39 mouse cellular contexts compared by ENCODE assay signal in the genomic region with DNA sequence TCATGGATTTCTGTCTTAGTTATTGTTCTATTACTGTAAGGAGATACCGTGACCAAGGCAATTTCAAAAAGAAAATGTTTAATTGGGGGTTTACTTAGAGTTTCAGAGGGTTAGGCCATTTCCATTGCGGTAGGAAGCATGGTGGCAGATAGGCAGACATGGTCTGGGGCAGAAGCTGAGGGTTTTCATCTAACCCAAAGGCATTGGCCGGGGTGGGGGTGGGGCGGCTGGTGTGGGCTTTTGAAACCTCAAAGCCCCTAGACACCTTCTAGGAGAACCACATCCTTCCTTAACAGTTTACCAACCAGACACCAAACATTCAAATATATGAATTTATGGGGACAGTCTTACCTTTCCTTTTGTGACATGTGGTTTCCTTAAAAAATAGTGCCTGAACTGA. TPM values are rescaled to one million over a fixed set of nuclear protein-coding genes. Genes with fewer than 3 reads are reported as not detected.
"Had no signal": no experiment of that assay in that cellular context is flagged by ENCODE, and none has a peak within 500 bp of the region (broad histone marks: within the 10 kb centered on the region; RNA-seq: fewer than 3 reads in every experiment).

No protein-coding gene starts in this region.

- H3K9ac ChIP-seq: heart, embryonic 13.5 days; heart, embryonic 15.5 days; hindbrain, embryonic 12.5 days; hindbrain, embryonic 15.5 days; limb, embryonic 12.5 days; liver, embryonic 13.5 days; liver, embryonic 15.5 days; liver, postnatal 0 days had no signal

- H3K27me3 ChIP-seq: heart, embryonic 13.5 days; heart, embryonic 15.5 days; hindbrain, embryonic 12.5 days; hindbrain, embryonic 15.5 days; limb, embryonic 12.5 days; liver, embryonic 13.5 days; liver, embryonic 15.5 days had no signal

- ATAC-seq: hindbrain, postnatal 0 days; intestine, embryonic 16.5 days; liver, postnatal 0 days had no signal

- H3K4me2 ChIP-seq: heart, embryonic 11.5 days; heart, embryonic 13.5 days; heart, embryonic 15.5 days; hindbrain, embryonic 12.5 days; hindbrain, embryonic 15.5 days; limb, embryonic 12.5 days; liver, embryonic 11.5 days; liver, embryonic 13.5 days; liver, embryonic 15.5 days had no signal

- H3K4me3 ChIP-seq: heart, embryonic 13.5 days; heart, embryonic 15.5 days; hindbrain, embryonic 10.5 days; hindbrain, embryonic 12.5 days; hindbrain, embryonic 15.5 days; layer of hippocampus, adult 2 months; limb, embryonic 10.5 days; limb, embryonic 12.5 days; liver, embryonic 13.5 days; liver, embryonic 15.5 days had no signal

- H3K4me1 ChIP-seq: heart, embryonic 13.5 days; heart, embryonic 15.5 days; hindbrain, embryonic 10.5 days; hindbrain, embryonic 12.5 days; hindbrain, embryonic 15.5 days; limb, embryonic 10.5 days; limb, embryonic 12.5 days; liver, embryonic 13.5 days; liver, embryonic 15.5 days had no signal

- H3K27ac ChIP-seq: heart, embryonic 13.5 days; heart, embryonic 15.5 days; hindbrain, embryonic 10.5 days; hindbrain, embryonic 12.5 days; hindbrain, embryonic 15.5 days; hindbrain, postnatal 0 days; layer of hippocampus, adult 2 months; limb, embryonic 10.5 days; limb, embryonic 12.5 days; liver, embryonic 13.5 days; liver, embryonic 15.5 days had no signal

- DNase-seq: gastrocnemius, postnatal 14 days; gastrocnemius, postnatal 36 days; heart, postnatal 14 days; heart, postnatal 36 days; kidney, adult 11 months; kidney, adult 2 months; kidney, adult 9 months; kidney, postnatal 10 days; kidney, postnatal 25 days; kidney, postnatal 4 days; layer of hippocampus, adult 9-11 months; layer of hippocampus, postnatal 36 days; liver; liver, embryonic 13.5 days; liver, postnatal 0 days had no signal

- H3K9me3 ChIP-seq: heart, embryonic 13.5 days; heart, embryonic 15.5 days; hindbrain, embryonic 10.5 days; hindbrain, embryonic 12.5 days; hindbrain, embryonic 15.5 days; limb, embryonic 10.5 days; limb, embryonic 12.5 days; liver, embryonic 13.5 days; liver, embryonic 15.5 days had no signal

RNA-seq across cellular contexts. Expression of gene Gm20695, which starts 25.2 kb away (rescaled TPM):
- total RNA-seq: gastrocnemius, adult 18-20 months; gastrocnemius, postnatal 36 days; heart, postnatal 14 days; left cerebral cortex, adult 18-20 months had no signal
- polyA plus RNA-seq: kidney, adult 2 months had no signal

RNA-seq across cellular contexts. Expression of gene Olfr15, which starts 28.6 kb away (rescaled TPM):
- total RNA-seq: gastrocnemius, adult 18-20 months; gastrocnemius, adult 8-10 months; gastrocnemius, postnatal 14 days; gastrocnemius, postnatal 36 days; heart, postnatal 14 days; heart, postnatal 36 days; hindbrain, postnatal 0 days; layer of hippocampus, adult 2 months; layer of hippocampus, postnatal 14 days; layer of hippocampus, postnatal 36 days; left cerebral cortex, adult 18-20 months; left cerebral cortex, postnatal 14 days; left cerebral cortex, postnatal 36 days had no signal
- polyA plus RNA-seq: gonadal fat pad, adult 2 months; heart, embryonic 11.5 days; heart, embryonic 13.5 days; heart, embryonic 15.5 days; heart, postnatal 0 days; hindbrain, embryonic 10.5 days; hindbrain, embryonic 12.5 days; hindbrain, embryonic 15.5 days; hindbrain, postnatal 0 days; intestine, embryonic 14.5 days; intestine, embryonic 16.5 days; kidney, adult 2 months; kidney, embryonic 16.5 days; limb, embryonic 10.5 days; limb, embryonic 12.5 days; limb, embryonic 14.5 days; liver, embryonic 11.5 days; liver, embryonic 13.5 days; liver, embryonic 15.5 days; liver, postnatal 0 days had no signal
